Mouse (Mus musculus): Measurements from ENCODE around the gene Zfp987. TPM values are rescaled to one million over a fixed set of nuclear protein-coding genes. Genes with fewer than 3 reads are reported as not detected.
"Not testable (repeated sequence)": the region's sequence is repeated elsewhere in the genome, so short reads cannot be mapped to it uniquely, and the experiment has no call there.

The Zfp987 gene
- polyA plus RNA-seq, 1 experiment from 2014 or later, result not detected

GRCm38 (mm10) chr4:146062021-146062420, 35.1 kb upstream of the Zfp987 start:
- H3K9me3 ChIP-seq (ENCODE audit: control insufficient read depth, low read length), result peaks cover 31% of the 10 kb centered on the region
- not testable (repeated sequence) for ATAC-seq (ENCODE audit: insufficient number of reproducible peaks, insufficient read depth, low FRiP score, low read depth); H3K4me1 ChIP-seq (ENCODE audit: control insufficient read depth in 2 of 2, insufficient read depth in 2 of 2, low read length in 2 of 2); H3K4me3 ChIP-seq (ENCODE audit: control insufficient read depth in 1 of 2, insufficient read depth in 1 of 2, low read depth in 1 of 2, low read length in 2 of 2); H3K4me2 ChIP-seq (ENCODE audit: low read length); H3K27me3 ChIP-seq (ENCODE audit: control insufficient read depth, insufficient read depth, low read length); H3K27ac ChIP-seq (replicated peaks in 1 of 2; ENCODE audit: control insufficient read depth in 1 of 2, insufficient read depth in 1 of 2, low read depth in 2 of 2, low read length in 2 of 2); H3K9ac ChIP-seq (ENCODE audit: low read length); H3K36me3 ChIP-seq (ENCODE audit: control insufficient read depth, insufficient read depth, low read length)
- WGBS, result 85% methylated on average over 12 of the region's 12 CpGs

DNA sequence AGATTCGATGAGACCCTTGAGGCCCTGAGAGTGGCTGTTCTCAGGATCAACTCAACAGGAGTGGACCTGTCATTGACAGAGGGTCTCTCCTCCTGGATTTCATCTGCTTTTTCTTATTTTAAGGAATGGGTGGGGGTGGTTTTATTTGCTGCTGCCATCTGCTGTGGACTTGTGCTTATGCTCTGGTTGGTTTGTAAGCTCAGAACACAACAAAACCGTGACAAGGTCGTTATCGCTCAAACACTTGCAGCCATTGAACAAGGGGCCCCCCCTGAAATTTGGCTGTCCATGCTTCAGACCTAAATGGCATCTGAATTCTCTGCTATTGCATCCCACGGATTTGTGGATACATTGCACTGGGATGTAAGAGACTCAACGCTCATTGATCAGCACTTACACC, 34.1 kb upstream of the Zfp987 start:
- H3K4me3 ChIP-seq (ENCODE audit: control insufficient read depth in 1 of 2, insufficient read depth in 1 of 2, low read depth in 1 of 2, low read length in 2 of 2); H3K4me2 ChIP-seq (ENCODE audit: low read length); H3K27me3 ChIP-seq (ENCODE audit: control insufficient read depth, insufficient read depth, low read length); H3K9ac ChIP-seq (ENCODE audit: low read length); H3K36me3 ChIP-seq (ENCODE audit: control insufficient read depth, insufficient read depth, low read length); ATAC-seq (ENCODE audit: insufficient number of reproducible peaks, insufficient read depth, low FRiP score, low read depth); H3K4me1 ChIP-seq (ENCODE audit: control insufficient read depth in 2 of 2, insufficient read depth in 2 of 2, low read length in 2 of 2); H3K27ac ChIP-seq (replicated peaks in 1 of 2; ENCODE audit: control insufficient read depth in 1 of 2, insufficient read depth in 1 of 2, low read depth in 2 of 2, low read length in 2 of 2): not testable (repeated sequence)
- peaks cover 38% of the 10 kb centered on the region for H3K9me3 ChIP-seq (ENCODE audit: control insufficient read depth, low read length)
- 68% methylated on average over 6 of the region's 6 CpGs for WGBS

DNA sequence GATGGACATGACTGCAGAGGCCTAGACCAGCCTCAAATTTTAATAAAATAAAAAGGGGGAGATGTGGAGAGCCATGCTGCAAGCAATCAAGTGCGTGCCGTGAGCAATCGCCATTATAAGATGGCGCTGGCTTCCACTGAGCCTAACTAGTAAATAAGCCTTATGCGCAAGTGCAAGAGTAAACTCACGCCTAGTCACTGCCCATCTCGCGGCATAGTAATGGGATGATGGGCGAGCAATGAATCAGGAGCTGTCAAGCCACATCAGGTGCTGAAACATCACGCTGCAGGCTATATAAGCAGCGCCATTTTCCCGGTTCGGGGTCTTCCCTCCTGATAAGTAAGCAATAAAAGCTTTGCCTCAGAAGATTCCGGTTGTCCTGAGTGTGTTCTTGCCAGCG, 33.5 kb upstream of the Zfp987 start:
- H3K36me3 ChIP-seq (ENCODE audit: control insufficient read depth, insufficient read depth, low read length); H3K27me3 ChIP-seq (ENCODE audit: control insufficient read depth, insufficient read depth, low read length); H3K4me1 ChIP-seq (ENCODE audit: control insufficient read depth in 2 of 2, insufficient read depth in 2 of 2, low read length in 2 of 2); ATAC-seq (ENCODE audit: insufficient number of reproducible peaks, insufficient read depth, low FRiP score, low read depth); H3K9ac ChIP-seq (ENCODE audit: low read length); H3K4me2 ChIP-seq (ENCODE audit: low read length); H3K4me3 ChIP-seq (ENCODE audit: control insufficient read depth in 1 of 2, insufficient read depth in 1 of 2, low read depth in 1 of 2, low read length in 2 of 2); H3K27ac ChIP-seq (replicated peaks in 1 of 2; ENCODE audit: control insufficient read depth in 1 of 2, insufficient read depth in 1 of 2, low read depth in 2 of 2, low read length in 2 of 2): not testable (repeated sequence)
- peaks cover 37% of the 10 kb centered on the region for H3K9me3 ChIP-seq (ENCODE audit: control insufficient read depth, low read length)
- 83% methylated on average over 15 of the region's 15 CpGs for WGBS

DNA sequence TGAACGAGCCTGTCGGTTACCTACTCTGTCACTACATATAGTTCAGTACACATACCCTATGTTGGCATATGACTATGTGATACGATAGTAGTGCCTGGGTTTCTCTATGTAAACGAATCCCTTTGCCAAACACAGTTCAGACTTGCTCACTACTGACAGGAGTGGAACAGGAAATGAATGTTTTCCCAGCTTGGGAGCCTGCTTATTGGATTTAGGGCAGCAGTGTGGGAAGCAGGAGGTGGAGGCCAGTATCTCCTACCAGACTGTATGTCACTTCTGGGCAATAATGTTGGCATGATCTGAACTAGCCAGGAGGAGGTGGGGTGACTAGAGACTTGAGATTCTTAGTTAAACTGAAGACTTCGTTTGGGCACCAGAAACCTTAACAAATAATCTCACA, 32.3 kb upstream of the Zfp987 start:
- not testable (repeated sequence) for H3K36me3 ChIP-seq (ENCODE audit: control insufficient read depth, insufficient read depth, low read length); H3K27me3 ChIP-seq (ENCODE audit: control insufficient read depth, insufficient read depth, low read length); H3K4me2 ChIP-seq (ENCODE audit: low read length); H3K4me1 ChIP-seq (ENCODE audit: control insufficient read depth in 2 of 2, insufficient read depth in 2 of 2, low read length in 2 of 2); ATAC-seq (ENCODE audit: insufficient number of reproducible peaks, insufficient read depth, low FRiP score, low read depth); H3K27ac ChIP-seq (replicated peaks in 1 of 2; ENCODE audit: control insufficient read depth in 1 of 2, insufficient read depth in 1 of 2, low read depth in 2 of 2, low read length in 2 of 2); H3K4me3 ChIP-seq (ENCODE audit: control insufficient read depth in 1 of 2, insufficient read depth in 1 of 2, low read depth in 1 of 2, low read length in 2 of 2); H3K9ac ChIP-seq (ENCODE audit: low read length)
- 60% methylated on average over 4 of the region's 5 CpGs for WGBS
- peaks cover 27% of the 10 kb centered on the region for H3K9me3 ChIP-seq (ENCODE audit: control insufficient read depth, low read length)

DNA sequence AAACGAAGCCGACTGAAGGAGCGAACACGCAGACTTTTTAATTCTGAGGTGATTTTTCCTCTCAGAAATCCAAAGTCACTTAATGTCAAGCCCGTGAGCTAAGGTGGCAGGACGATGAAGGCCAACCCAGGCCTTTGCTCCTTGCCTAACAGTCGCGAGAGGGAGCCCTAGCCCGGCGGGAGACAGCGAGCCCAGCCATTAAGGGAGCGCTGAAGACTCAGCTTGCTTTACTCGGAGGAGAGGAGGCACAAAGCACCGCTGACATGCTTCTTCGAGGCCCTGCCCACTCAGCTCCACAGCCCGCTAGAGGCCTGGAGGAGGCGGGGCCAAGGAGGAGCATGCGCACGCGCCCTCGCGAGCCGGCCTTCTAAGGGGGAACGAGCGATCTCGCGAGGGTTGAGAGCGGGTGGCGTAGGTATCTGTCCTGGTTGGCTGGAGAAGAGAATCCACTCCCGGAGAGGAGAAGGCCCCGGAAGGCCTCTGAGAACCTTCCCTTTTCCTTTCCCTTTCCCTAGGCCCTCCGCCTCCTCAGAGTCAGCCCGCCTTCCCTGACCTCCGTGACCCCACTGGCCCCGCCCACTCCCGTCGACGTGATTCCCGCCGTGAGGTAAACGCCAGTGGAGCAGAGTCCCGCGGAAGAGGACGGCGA, 30.0 kb upstream of the Zfp987 start:
- H3K27me3 ChIP-seq (ENCODE audit: control insufficient read depth, insufficient read depth, low read length); H3K9ac ChIP-seq (ENCODE audit: low read length); H3K4me1 ChIP-seq (ENCODE audit: control insufficient read depth in 2 of 2, insufficient read depth in 2 of 2, low read length in 2 of 2); H3K36me3 ChIP-seq (ENCODE audit: control insufficient read depth, insufficient read depth, low read length); ATAC-seq (ENCODE audit: insufficient number of reproducible peaks, insufficient read depth, low FRiP score, low read depth); H3K27ac ChIP-seq (replicated peaks in 1 of 2; ENCODE audit: control insufficient read depth in 1 of 2, insufficient read depth in 1 of 2, low read depth in 2 of 2, low read length in 2 of 2): not testable (repeated sequence)
- 38% methylated on average over 40 of the region's 45 CpGs for WGBS
- Histone ChIP-seq H3K4me3 (ENCODE audit: control insufficient read depth in 1 of 2, insufficient read depth in 1 of 2, low read depth in 1 of 2, low read length in 2 of 2) (peak overlapping the region in 1 of 2 experiments; percentile 26; a peak in 2 of 4 replicates), H3K4me2 (ENCODE audit: low read length) (peak overlapping the region; percentile 52), H3K9me3 (ENCODE audit: control insufficient read depth, low read length) (peaks cover 21% of the 10 kb centered on the region)

DNA sequence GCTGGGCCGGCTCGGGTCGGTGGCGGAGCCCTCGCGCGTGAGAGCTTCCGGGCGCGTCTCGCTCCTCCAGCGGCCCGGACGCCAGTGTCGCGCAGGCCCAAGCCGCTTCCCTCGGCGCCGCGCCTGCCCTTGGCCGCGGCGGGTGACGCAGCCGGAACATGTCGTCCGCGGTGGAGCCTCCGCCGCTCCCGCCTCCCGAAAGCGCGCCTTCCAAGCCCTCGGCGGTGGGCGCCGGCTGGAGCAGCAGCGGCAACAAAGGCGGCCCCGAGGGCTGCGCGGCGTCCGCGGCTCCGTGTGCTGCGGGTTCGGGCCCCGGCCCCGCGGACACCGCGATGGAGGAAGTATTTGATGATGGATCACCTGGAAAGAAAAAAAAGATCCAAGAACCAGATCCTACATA, 29.5 kb upstream of the Zfp987 start:
- not testable (repeated sequence) for H3K4me1 ChIP-seq (ENCODE audit: control insufficient read depth in 2 of 2, insufficient read depth in 2 of 2, low read length in 2 of 2); H3K27ac ChIP-seq (replicated peaks in 1 of 2; ENCODE audit: control insufficient read depth in 1 of 2, insufficient read depth in 1 of 2, low read depth in 2 of 2, low read length in 2 of 2); H3K27me3 ChIP-seq (ENCODE audit: control insufficient read depth, insufficient read depth, low read length); H3K36me3 ChIP-seq (ENCODE audit: control insufficient read depth, insufficient read depth, low read length); H3K9ac ChIP-seq (ENCODE audit: low read length); ATAC-seq (ENCODE audit: insufficient number of reproducible peaks, insufficient read depth, low FRiP score, low read depth)
- peak overlapping the region in 1 of 2 experiments; percentile 26; a peak in 2 of 4 replicates for H3K4me3 ChIP-seq (ENCODE audit: control insufficient read depth in 1 of 2, insufficient read depth in 1 of 2, low read depth in 1 of 2, low read length in 2 of 2)
- peaks cover 18% of the 10 kb centered on the region for H3K9me3 ChIP-seq (ENCODE audit: control insufficient read depth, low read length)
- 16% methylated on average over 55 of the region's 55 CpGs for WGBS
- peak overlapping the region; percentile 52 for H3K4me2 ChIP-seq (ENCODE audit: low read length)

DNA sequence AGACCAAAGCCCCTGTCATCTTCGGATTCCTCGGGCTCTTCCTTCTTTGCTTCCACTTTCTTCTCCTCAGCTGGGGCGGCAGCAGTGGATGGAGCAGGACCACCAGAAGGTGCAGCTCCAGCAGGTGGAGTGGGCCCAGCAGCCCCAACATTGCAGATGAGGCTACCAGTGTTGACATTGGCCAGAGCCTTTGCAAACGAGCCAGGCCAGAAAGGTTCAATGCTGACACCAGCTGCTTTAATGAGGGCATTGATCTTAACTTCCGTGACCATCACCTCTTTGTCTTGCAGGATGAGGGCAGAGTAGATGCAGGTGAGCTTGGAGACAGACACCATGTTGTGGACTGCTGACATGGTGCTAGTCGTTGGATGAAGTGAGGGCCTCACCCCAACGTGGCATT, 23.8 kb upstream of the Zfp987 start:
- not testable (repeated sequence) for H3K9ac ChIP-seq (ENCODE audit: low read length); H3K4me1 ChIP-seq (ENCODE audit: control insufficient read depth in 2 of 2, insufficient read depth in 2 of 2, low read length in 2 of 2); H3K4me3 ChIP-seq (ENCODE audit: control insufficient read depth in 1 of 2, insufficient read depth in 1 of 2, low read depth in 1 of 2, low read length in 2 of 2); H3K9me3 ChIP-seq (ENCODE audit: control insufficient read depth, low read length); H3K27ac ChIP-seq (replicated peaks in 1 of 2; ENCODE audit: control insufficient read depth in 1 of 2, insufficient read depth in 1 of 2, low read depth in 2 of 2, low read length in 2 of 2); H3K4me2 ChIP-seq (ENCODE audit: low read length); H3K36me3 ChIP-seq (ENCODE audit: control insufficient read depth, insufficient read depth, low read length); H3K27me3 ChIP-seq (ENCODE audit: control insufficient read depth, insufficient read depth, low read length); ATAC-seq (ENCODE audit: insufficient number of reproducible peaks, insufficient read depth, low FRiP score, low read depth)
- WGBS, result 73% methylated on average over 5 of the region's 7 CpGs

DNA sequence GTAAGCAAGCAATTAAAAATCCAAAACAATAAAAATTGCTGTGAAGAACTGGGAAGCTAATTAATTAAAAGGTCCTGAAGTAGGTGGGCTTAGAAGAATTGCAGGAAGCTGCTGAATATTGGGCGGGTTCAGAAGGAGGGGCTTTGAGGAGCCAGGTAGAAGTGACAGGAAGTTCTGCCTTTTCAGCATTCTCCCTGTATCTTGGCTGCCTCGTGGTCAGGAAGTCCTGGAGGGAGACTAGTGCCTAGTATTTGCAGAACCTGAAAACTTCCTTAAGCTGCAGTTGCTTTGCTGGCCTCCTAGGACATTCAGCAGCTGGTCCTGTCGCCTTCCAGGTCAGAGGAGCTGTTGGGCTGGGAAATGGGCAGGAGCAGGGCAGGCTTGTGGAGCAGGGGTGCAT, 4.3 kb downstream of the Zfp987 start:
- H3K27me3 ChIP-seq (ENCODE audit: control insufficient read depth, insufficient read depth, low read length); H3K9ac ChIP-seq (ENCODE audit: low read length); ATAC-seq (ENCODE audit: insufficient number of reproducible peaks, insufficient read depth, low FRiP score, low read depth); H3K4me2 ChIP-seq (ENCODE audit: low read length); H3K4me1 ChIP-seq (ENCODE audit: control insufficient read depth in 2 of 2, insufficient read depth in 2 of 2, low read length in 2 of 2); H3K27ac ChIP-seq (replicated peaks in 1 of 2; ENCODE audit: control insufficient read depth in 1 of 2, insufficient read depth in 1 of 2, low read depth in 2 of 2, low read length in 2 of 2); H3K4me3 ChIP-seq (ENCODE audit: control insufficient read depth in 1 of 2, insufficient read depth in 1 of 2, low read depth in 1 of 2, low read length in 2 of 2); H3K9me3 ChIP-seq (ENCODE audit: control insufficient read depth, low read length); H3K36me3 ChIP-seq (ENCODE audit: control insufficient read depth, insufficient read depth, low read length): not testable (repeated sequence)
- WGBS, result 36% methylated on average over 3 of the region's 3 CpGs

All from heart, embryonic 14.5 days (tissue).